Mouse (Mus musculus) midbrain, embryonic 13.5 days (tissue): ENCODE data around the gene Ccl3. TPM values are rescaled to one million over a fixed set of nuclear protein-coding genes. Genes with fewer than 3 reads are reported as not detected.

Source experiments
- ATAC-seq: fragments of 200-750 bp; cut with Nextera tagmentation; 2 replicates; pipeline ENCODE4 v1.8.0; 2017; ENCODE audit warnings: mild to moderate bottlenecking, moderate TSS enrichment, moderate library complexity
- H3K27ac ChIP-seq: fragments of 300-500 bp; sonication (generic); 2 replicates; pipeline ENCODE4 v1.5.1; 2015; ENCODE audit warnings: inconsistent platforms, mild to moderate bottlenecking, moderate library complexity
- H3K27me3 ChIP-seq: fragments of 300-500 bp; sonication (generic); 2 replicates; pipeline ENCODE4 v1.6.1; 2015; ENCODE audit warnings: mild to moderate bottlenecking, inconsistent platforms
- H3K36me3 ChIP-seq: fragments of 300-500 bp; sonication (generic); 2 replicates; pipeline ENCODE4 v1.6.1; 2015; ENCODE audit warnings: mild to moderate bottlenecking, inconsistent platforms
- H3K4me1 ChIP-seq: fragments of 300-500 bp; sonication (generic); replicated peaks from 2 replicates; pipeline ENCODE4 v1.6.1; 2015; ENCODE audit warnings: inconsistent platforms
- H3K4me2 ChIP-seq: fragments of 300-500 bp; sonication (generic); replicated peaks from 2 replicates; pipeline ENCODE4 v1.6.1; 2015; ENCODE audit warnings: moderate library complexity, mild to moderate bottlenecking, inconsistent platforms
- H3K4me3 ChIP-seq: fragments of 300-500 bp; sonication (generic); replicated peaks from 2 replicates; pipeline ENCODE4 v1.5.1; 2015; ENCODE audit warnings: mild to moderate bottlenecking, inconsistent platforms
- H3K9ac ChIP-seq: fragments of 300-500 bp; sonication (generic); replicated peaks from 2 replicates; pipeline ENCODE4 v1.6.1; 2015; ENCODE audit warnings: mild to moderate bottlenecking, inconsistent platforms
- H3K9me3 ChIP-seq: fragments of 300-500 bp; sonication (generic); 2 replicates; pipeline ENCODE4 v1.6.1; 2016; ENCODE audit warnings: mild to moderate bottlenecking, inconsistent platforms
- WGBS: fragments of 180-500 bp; shearing (Covaris S2); methylation state at CpG from one replicate; pipeline ENCODE4 v1.1.7; 2015; 5-methylcytosine and 5-hydroxymethylcytosine counted together
- polyA plus RNA-seq: library from polyadenylated mRNA; unstranded; fragments of >200 nt; fragmentation: Nextera tagmentation; extraction: Ambion mirVana; gene quantifications from 2 replicates; pipeline ENCODE4 v1.2.1, GENCODE M21; 2015

Ccl3 gene
- polyA plus RNA-seq, 1 experiment from 2014 or later: 0.65 TPM

- H3K4me2 ChIP-seq: no peak overlapping the region
- no peaks in the 10 kb centered on the region; the same call in 1 of the 2 replicates for H3K9me3 ChIP-seq
- no peak overlapping the region for H3K9ac ChIP-seq
- no peak for ATAC-seq
- no peaks in the 10 kb centered on the region for H3K4me1 ChIP-seq
- H3K36me3 ChIP-seq: no peaks in the 10 kb centered on the region
- H3K27me3 ChIP-seq: no peaks in the 10 kb centered on the region
- 83% methylated on average over 2 of the region's 2 CpGs for WGBS
- H3K4me3 ChIP-seq: no peak overlapping the region
- H3K27ac ChIP-seq: no peak overlapping the region
Observed at GRCm38 (mm10) chr11:83641216-83641615, 7.9 kb downstream of the Ccl3 start.

DNA sequence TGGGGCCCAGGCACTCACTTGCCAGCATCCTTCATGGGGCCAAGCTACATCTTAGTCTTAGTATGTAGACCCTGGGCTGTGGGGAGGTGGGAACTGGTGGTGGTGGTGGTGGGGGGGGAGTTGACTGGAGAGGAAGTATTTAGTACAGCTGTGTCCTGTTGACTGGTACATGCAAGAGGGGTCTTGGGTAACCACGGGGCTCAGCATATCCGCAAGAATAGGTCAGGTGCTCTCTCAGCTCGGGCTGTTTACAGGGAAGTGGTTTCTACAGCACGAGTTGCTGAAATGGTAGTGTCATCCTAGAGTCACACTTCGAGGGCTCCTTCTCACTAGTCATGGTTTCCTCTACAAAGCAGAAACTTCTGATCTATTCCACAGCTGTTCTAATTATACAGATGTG, 9.0 kb downstream of the Ccl3 start:
- H3K4me2 ChIP-seq: no peak overlapping the region
- H3K9me3 ChIP-seq: no peaks in the 10 kb centered on the region; the same call in 1 of the 2 replicates
- H3K4me3 ChIP-seq: no peak overlapping the region
- no peak overlapping the region for H3K9ac ChIP-seq
- no peaks in the 10 kb centered on the region for H3K27me3 ChIP-seq
- ATAC-seq: no peak
- no peaks in the 10 kb centered on the region for H3K4me1 ChIP-seq
- no peaks in the 10 kb centered on the region for H3K36me3 ChIP-seq
- H3K27ac ChIP-seq: no peak overlapping the region
- WGBS: 91% methylated on average over 5 of the region's 5 CpGs

DNA sequence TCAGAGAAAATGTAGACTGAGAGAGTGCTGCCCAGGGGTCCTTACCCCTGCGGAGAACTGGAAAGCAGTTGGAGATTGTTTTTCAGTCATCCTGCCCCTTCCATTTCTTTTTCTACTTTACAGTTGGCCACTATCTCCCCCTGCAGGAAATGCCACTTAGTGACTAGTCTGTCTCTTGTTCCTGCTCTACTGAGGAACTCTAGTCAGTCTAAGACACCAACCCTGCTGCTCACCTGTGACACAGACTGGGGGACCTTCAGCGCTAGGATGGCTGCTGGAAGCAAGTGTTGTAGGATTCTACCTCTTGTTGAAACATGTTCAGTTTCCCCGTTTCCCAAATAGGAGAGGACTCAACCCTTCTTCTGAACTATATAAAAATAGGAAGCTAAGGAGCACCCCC, 9.6 kb downstream of the Ccl3 start:
- Histone ChIP-seq H3K9me3 (no peaks in the 10 kb centered on the region), H3K27me3 (no peaks in the 10 kb centered on the region), H3K4me3 (no peak overlapping the region), H3K9ac (no peak overlapping the region), H3K4me1 (no peaks in the 10 kb centered on the region), H3K4me2 (no peak overlapping the region), H3K27ac (no peak overlapping the region), H3K36me3 (no peaks in the 10 kb centered on the region)
- WGBS: 65% methylated on average over 3 of the region's 3 CpGs
- ATAC-seq: no peak

DNA sequence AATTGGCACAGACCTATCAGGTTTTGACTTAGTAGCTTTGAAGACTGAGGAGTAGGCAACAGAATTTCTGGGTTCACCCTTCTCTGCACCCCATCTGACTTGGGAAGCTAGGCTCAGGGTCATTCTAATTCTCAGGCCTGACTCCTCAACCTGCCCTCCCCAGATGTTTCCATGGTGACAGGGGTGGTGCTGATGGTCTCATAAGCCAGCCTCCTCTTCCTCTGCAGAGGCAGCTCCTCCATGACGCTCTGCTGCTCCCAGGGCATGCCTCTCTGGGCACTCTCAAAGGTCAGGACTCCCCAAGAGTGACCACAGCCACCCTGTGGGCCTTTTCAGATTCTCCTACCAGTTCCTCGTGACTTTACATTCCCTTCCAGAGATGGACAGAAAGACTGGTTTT, 10.2 kb downstream of the Ccl3 start:
- Histone ChIP-seq H3K4me3 (no peak overlapping the region), H3K4me2 (no peak overlapping the region), H3K27ac (no peak overlapping the region), H3K9me3 (no peaks in the 10 kb centered on the region), H3K27me3 (no peaks in the 10 kb centered on the region), H3K4me1 (0 out of 2 replicates have a peak, but pooled peaks cover 4% of the 10 kb centered on the region), H3K9ac (no peak overlapping the region), H3K36me3 (no peaks in the 10 kb centered on the region)
- ATAC-seq: no peak
- WGBS: 45% methylated on average over 2 of the region's 2 CpGs

GRCm38 (mm10) chr11:83636742-83637235, 12.4 kb downstream of the Ccl3 start:
- H3K27ac ChIP-seq: no peak overlapping the region
- no peaks in the 10 kb centered on the region for H3K36me3 ChIP-seq
- no peak overlapping the region for H3K9ac ChIP-seq
- H3K4me1 ChIP-seq: 0 out of 2 replicates have a peak, but pooled peaks cover 6% of the 10 kb centered on the region
- H3K27me3 ChIP-seq: no peaks in the 10 kb centered on the region
- no peaks in the 10 kb centered on the region for H3K9me3 ChIP-seq
- WGBS: 90% methylated on average over 1 of the region's 1 CpGs
- no peak for ATAC-seq
- no peak overlapping the region for H3K4me3 ChIP-seq
- H3K4me2 ChIP-seq: no peak overlapping the region

DNA sequence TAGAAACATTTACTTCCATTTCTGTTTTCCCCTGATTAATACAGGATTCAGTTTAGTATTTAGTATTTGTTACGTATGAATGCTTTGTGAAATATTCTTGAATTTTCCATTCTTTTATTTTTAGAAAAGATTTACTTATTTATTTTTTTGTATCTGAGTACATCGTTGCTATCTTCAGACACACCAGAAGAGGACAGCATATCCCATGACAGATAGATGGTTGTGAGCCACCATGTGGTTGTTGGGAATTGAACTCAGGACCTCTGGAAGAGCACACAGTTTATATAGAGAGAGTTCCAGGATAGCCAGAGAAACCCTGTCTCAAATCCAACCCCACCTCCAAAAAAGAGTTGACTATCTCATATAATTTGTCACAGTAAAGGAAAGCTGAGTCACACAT, 14.3 kb downstream of the Ccl3 start:
- Histone ChIP-seq H3K4me1 (0 out of 2 replicates have a peak, but pooled peaks cover 6% of the 10 kb centered on the region), H3K36me3 (no peaks in the 10 kb centered on the region), H3K4me3 (no peak overlapping the region), H3K4me2 (no peak overlapping the region), H3K9ac (no peak overlapping the region), H3K27ac (no peak overlapping the region), H3K9me3 (no peaks in the 10 kb centered on the region), H3K27me3 (no peaks in the 10 kb centered on the region)
- 95% methylated on average over 2 of the region's 2 CpGs for WGBS
- no peak for ATAC-seq

- 51% methylated on average over 4 of the region's 4 CpGs for WGBS
- H3K27ac ChIP-seq: no peak overlapping the region
- no peaks in the 10 kb centered on the region for H3K9me3 ChIP-seq
- no peaks in the 10 kb centered on the region for H3K36me3 ChIP-seq
- H3K27me3 ChIP-seq: no peaks in the 10 kb centered on the region
- H3K4me3 ChIP-seq: no peak overlapping the region
- H3K4me2 ChIP-seq: no peak overlapping the region
- ATAC-seq: no peak
- H3K9ac ChIP-seq: no peak overlapping the region
- 0 out of 2 replicates have a peak, but pooled peaks cover 6% of the 10 kb centered on the region for H3K4me1 ChIP-seq
Observed at GRCm38 (mm10) chr11:83634425-83634824, 14.7 kb downstream of the Ccl3 start.

- Histone ChIP-seq H3K27ac (no peak overlapping the region), H3K9me3 (no peaks in the 10 kb centered on the region), H3K4me3 (no peak overlapping the region), H3K9ac (no peak overlapping the region), H3K27me3 (no peaks in the 10 kb centered on the region), H3K4me2 (no peak overlapping the region), H3K4me1 (0 out of 2 replicates have a peak, but pooled peaks cover 6% of the 10 kb centered on the region), H3K36me3 (no peaks in the 10 kb centered on the region)
- WGBS: 79% methylated on average over 4 of the region's 4 CpGs
- ATAC-seq: no peak
Observed at GRCm38 (mm10) chr11:83632744-83633143, 16.4 kb downstream of the Ccl3 start.

- 0 out of 2 replicates have a peak, but pooled peaks cover 6% of the 10 kb centered on the region for H3K4me1 ChIP-seq
- H3K9me3 ChIP-seq: no peaks in the 10 kb centered on the region
- no peak for ATAC-seq
- no peak overlapping the region for H3K4me2 ChIP-seq
- H3K4me3 ChIP-seq: no peak overlapping the region
- WGBS: 89% methylated on average over 2 of the region's 2 CpGs
- no peak overlapping the region for H3K9ac ChIP-seq
- no peaks in the 10 kb centered on the region for H3K27me3 ChIP-seq
- no peaks in the 10 kb centered on the region for H3K36me3 ChIP-seq
- no peak overlapping the region for H3K27ac ChIP-seq
Observed at GRCm38 (mm10) chr11:83631065-83631464, 18.1 kb downstream of the Ccl3 start.

- Histone ChIP-seq H3K4me2 (no peak overlapping the region), H3K4me1 (0 out of 2 replicates have a peak, but pooled peaks cover 6% of the 10 kb centered on the region), H3K36me3 (no peaks in the 10 kb centered on the region), H3K9me3 (no peaks in the 10 kb centered on the region), H3K27me3 (no peaks in the 10 kb centered on the region), H3K9ac (no peak overlapping the region), H3K4me3 (no peak overlapping the region), H3K27ac (no peak overlapping the region)
- ATAC-seq: no peak
- WGBS: 94% methylated on average over 1 of the region's 1 CpGs
Observed at GRCm38 (mm10) chr11:83630630-83631029, 18.5 kb downstream of the Ccl3 start.

GRCm38 (mm10) chr11:83628808-83629207, 20.3 kb downstream of the Ccl3 start:
- H3K9me3 ChIP-seq: no peaks in the 10 kb centered on the region
- H3K27me3 ChIP-seq: no peaks in the 10 kb centered on the region
- 0 out of 2 replicates have a peak, but pooled peaks cover under 1% of the 10 kb centered on the region for H3K4me1 ChIP-seq
- no peak overlapping the region for H3K4me2 ChIP-seq
- no peak overlapping the region for H3K27ac ChIP-seq
- no peak for ATAC-seq
- no peaks in the 10 kb centered on the region for H3K36me3 ChIP-seq
- no peak overlapping the region for H3K9ac ChIP-seq
- H3K4me3 ChIP-seq: no peak overlapping the region
- 91% methylated on average over 9 of the region's 9 CpGs for WGBS

DNA sequence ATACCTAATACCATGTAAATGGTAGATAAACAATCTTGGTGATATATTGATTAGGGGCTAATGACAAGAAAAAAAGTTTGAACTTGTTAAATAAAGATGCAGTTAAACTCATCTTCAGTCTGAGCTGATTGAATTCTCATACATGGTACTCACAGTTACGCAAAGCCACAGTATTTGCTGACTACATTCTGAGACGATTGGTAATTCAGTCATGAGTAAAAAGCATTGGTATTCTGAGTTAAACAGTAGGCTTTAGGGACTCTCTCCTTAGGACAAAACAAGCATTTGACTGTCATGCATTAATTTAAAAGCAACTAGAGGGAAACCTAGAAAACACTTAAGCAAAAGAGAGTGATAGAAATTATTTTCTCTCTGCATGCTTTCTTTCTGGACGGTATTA, 25.6 kb downstream of the Ccl3 start:
- Histone ChIP-seq H3K4me2 (no peak overlapping the region), H3K27ac (no peak overlapping the region), H3K27me3 (no peaks in the 10 kb centered on the region), H3K4me1 (no peaks in the 10 kb centered on the region), H3K9ac (no peak overlapping the region), H3K9me3 (no peaks in the 10 kb centered on the region), H3K4me3 (no peak overlapping the region), H3K36me3 (no peaks in the 10 kb centered on the region)
- 89% methylated on average over 3 of the region's 3 CpGs for WGBS
- ATAC-seq: no peak

- Histone ChIP-seq H3K9me3 (no peaks in the 10 kb centered on the region), H3K4me1 (no peaks in the 10 kb centered on the region), H3K4me2 (no peak overlapping the region), H3K9ac (no peak overlapping the region), H3K27me3 (no peaks in the 10 kb centered on the region), H3K36me3 (no peaks in the 10 kb centered on the region), H3K27ac (no peak overlapping the region), H3K4me3 (no peak overlapping the region)
- ATAC-seq: no peak
- 93% methylated on average over 1 of the region's 1 CpGs for WGBS
Observed at GRCm38 (mm10) chr11:83619037-83619436, 30.1 kb downstream of the Ccl3 start.
